Mouse (Mus musculus) midbrain, embryonic 15.5 days (tissue): ENCODE data around the gene Asic4. TPM values are rescaled to one million over a fixed set of nuclear protein-coding genes. Genes with fewer than 3 reads are reported as not detected.
A peak's percentile ranks its signal among the peaks of the same experiment; 100 is the strongest.

ENCODE experiments used
- ATAC-seq: fragments of 200-750 bp; cut with Nextera tagmentation; replicated peaks from 2 replicates; pipeline ENCODE4 v1.8.0; 2017; ENCODE audit warnings: moderate TSS enrichment
- H3K27ac ChIP-seq: fragments of 300-500 bp; sonication (generic); 2 replicates; pipeline ENCODE4 v1.5.1; 2015; ENCODE audit warnings: mild to moderate bottlenecking, inconsistent platforms
- H3K27me3 ChIP-seq: fragments of 300-500 bp; sonication (generic); replicated peaks from 2 replicates; pipeline ENCODE4 v1.6.1; 2015; ENCODE audit warnings: inconsistent platforms
- H3K36me3 ChIP-seq: fragments of 300-500 bp; sonication (generic); replicated peaks from 2 replicates; pipeline ENCODE4 v1.6.1; 2015; ENCODE audit warnings: inconsistent platforms
- H3K4me1 ChIP-seq: fragments of 300-500 bp; sonication (generic); 2 replicates; pipeline ENCODE4 v1.6.1; 2015; ENCODE audit warnings: inconsistent platforms
- H3K4me2 ChIP-seq: fragments of 300-500 bp; sonication (generic); 2 replicates; pipeline ENCODE4 v1.6.1; 2015; ENCODE audit warnings: inconsistent platforms, mild to moderate bottlenecking, moderate library complexity
- H3K4me3 ChIP-seq: fragments of 300-500 bp; sonication (generic); 2 replicates; pipeline ENCODE4 v1.5.1; 2015; ENCODE audit warnings: mild to moderate bottlenecking, inconsistent platforms
- H3K9ac ChIP-seq: fragments of 300-500 bp; sonication (generic); 2 replicates; pipeline ENCODE4 v1.6.1; 2015; ENCODE audit warnings: mild to moderate bottlenecking, inconsistent platforms
- H3K9me3 ChIP-seq: fragments of 300-500 bp; sonication (generic); 2 replicates; pipeline ENCODE4 v1.6.1; 2016; ENCODE audit warnings: inconsistent platforms
- WGBS: fragments of 180-500 bp; shearing (Covaris S2); methylation state at CpG from one replicate; pipeline ENCODE4 v1.1.7; 2015; ENCODE audit warnings: mixed read lengths; 5-methylcytosine and 5-hydroxymethylcytosine counted together
- polyA plus RNA-seq: library from polyadenylated mRNA; unstranded; fragments of >200 nt; fragmentation: Nextera tagmentation; extraction: Ambion mirVana; gene quantifications from 2 replicates; pipeline ENCODE4 v1.2.1, GENCODE M21; 2015

Asic4 gene
- polyA plus RNA-seq, 1 experiment from 2014 or later = 73.2 TPM

DNA sequence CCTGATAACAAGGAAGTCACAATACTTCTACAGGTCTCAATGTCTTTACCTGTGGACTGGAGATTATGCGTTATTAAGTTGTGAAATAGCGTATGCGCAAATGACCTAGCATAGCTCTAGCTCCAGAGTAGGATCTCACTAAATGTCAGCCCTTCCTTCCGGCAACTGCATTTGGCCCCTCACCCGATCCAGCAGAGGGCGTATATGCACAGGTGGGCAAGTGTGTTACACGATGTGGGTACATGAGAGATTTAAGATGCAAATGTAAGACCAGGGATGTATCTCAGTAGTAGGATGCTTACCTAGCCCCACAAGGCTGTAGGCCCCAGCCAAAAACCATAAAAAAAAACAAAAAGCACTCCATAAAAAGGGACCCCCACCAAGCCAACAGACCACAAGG, 49.2 kb downstream of the Asic4 start:
- Histone ChIP-seq H3K27me3 (0 out of 2 replicates have a peak, but pooled peaks cover 7% of the 10 kb centered on the region), H3K4me2 (no peak overlapping the region), H3K9ac (no peak overlapping the region), H3K9me3 (no peaks in the 10 kb centered on the region), H3K27ac (no peak overlapping the region), H3K4me1 (peaks cover 11% of the 10 kb centered on the region), H3K36me3 (peaks cover 7% of the 10 kb centered on the region; the same call in 1 of the 2 replicates), H3K4me3 (no peak overlapping the region)
- WGBS = 88% methylated on average over 7 of the region's 7 CpGs
- no peak for ATAC-seq

DNA sequence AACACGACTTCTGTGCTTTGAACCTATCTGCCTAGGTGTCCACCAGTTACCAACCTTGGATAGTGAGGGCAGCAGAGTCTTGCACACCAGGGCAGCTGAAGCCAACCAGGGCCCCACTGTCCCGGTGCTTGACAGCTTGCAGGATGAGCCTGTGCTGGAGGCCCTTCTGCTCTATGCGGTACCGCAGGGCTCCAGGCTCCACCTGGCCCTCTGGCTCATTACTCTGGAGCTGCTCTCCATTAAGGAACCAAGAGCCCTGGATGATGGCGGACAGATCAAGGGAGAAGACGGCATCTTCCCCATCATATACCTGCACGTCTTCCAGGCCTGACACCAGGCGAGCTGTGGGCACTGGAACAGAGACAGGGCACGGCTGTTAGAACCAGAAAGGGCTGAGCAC, 51.7 kb downstream of the Asic4 start:
- no peak for ATAC-seq
- H3K4me1 ChIP-seq = peaks cover 22% of the 10 kb centered on the region
- 97% methylated on average over 9 of the region's 9 CpGs for WGBS

DNA sequence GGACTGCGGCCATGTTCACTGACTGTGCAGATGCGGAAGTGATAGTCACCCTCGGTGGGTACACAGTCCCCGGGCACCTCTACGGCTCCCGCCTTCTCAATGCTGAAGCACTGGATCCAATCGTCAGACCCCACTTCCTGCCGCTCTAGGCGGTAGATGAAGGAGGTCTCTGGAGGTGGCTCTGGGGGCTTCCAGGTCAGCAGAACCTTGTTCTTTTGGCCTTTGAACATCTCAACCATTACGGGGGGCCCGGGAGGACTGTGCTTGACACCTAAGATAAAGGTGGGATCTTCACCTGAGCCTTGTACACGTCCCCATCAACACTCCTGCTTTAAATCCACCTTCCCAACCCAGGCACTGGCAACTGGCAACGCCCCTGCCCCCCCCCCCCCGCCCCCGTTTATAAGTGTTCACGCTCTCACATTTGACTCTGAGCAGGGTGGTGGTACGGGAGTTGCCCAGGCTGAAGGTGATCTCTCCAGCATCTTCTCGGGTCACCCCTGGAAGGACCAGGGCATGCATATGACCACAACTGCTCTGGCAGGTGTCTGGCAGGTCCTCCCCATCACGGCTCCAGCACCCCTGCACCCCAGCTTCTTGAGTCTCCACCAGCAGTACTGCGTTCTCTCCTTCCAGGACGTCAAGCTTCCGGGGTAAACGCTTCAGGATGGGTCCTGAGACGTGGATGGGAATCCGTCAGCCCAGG, 52.9 kb downstream of the Asic4 start:
- no peak overlapping the region for H3K9ac ChIP-seq
- peaks cover 7% of the 10 kb centered on the region; the same call in 1 of the 2 replicates for H3K36me3 ChIP-seq
- H3K4me1 ChIP-seq = peaks cover 25% of the 10 kb centered on the region
- H3K9me3 ChIP-seq = no peaks in the 10 kb centered on the region
- no peak for ATAC-seq
- H3K4me2 ChIP-seq = no peak overlapping the region
- no peak overlapping the region for H3K27ac ChIP-seq
- 88% methylated on average over 25 of the region's 25 CpGs for WGBS
- H3K4me3 ChIP-seq = no peak overlapping the region
- H3K27me3 ChIP-seq = 0 out of 2 replicates have a peak, but pooled peaks cover 7% of the 10 kb centered on the region

More for the DNA sequence above, 51.7 kb downstream of the Asic4 start:
- Histone ChIP-seq H3K9ac (no peak overlapping the region), H3K36me3 (peaks cover 7% of the 10 kb centered on the region; the same call in 1 of the 2 replicates), H3K27ac (no peak overlapping the region), H3K4me2 (no peak overlapping the region), H3K9me3 (no peaks in the 10 kb centered on the region), H3K4me3 (no peak overlapping the region), H3K27me3 (0 out of 2 replicates have a peak, but pooled peaks cover 7% of the 10 kb centered on the region)

DNA sequence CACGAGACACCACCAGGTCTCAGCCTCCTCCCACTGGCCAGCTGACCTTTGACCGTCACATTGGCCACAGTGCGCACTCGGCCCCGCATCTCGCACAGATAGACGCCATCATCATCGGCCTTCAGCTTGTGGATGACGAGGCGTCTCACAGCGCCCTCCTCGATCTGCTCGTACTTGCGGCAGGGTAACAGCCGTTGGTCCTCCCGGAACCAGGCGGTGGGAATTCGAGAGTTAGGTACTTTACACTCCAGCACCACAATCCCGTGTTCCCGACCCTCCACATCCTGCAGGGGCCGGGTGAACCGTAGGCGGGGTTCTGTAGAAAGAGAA, 53.4 kb downstream of the Asic4 start:
- H3K27me3 ChIP-seq = 0 out of 2 replicates have a peak, but pooled peaks cover 7% of the 10 kb centered on the region
- peaks cover 25% of the 10 kb centered on the region for H3K4me1 ChIP-seq
- H3K4me2 ChIP-seq = no peak overlapping the region
- WGBS = 74% methylated on average over 23 of the region's 23 CpGs
- H3K36me3 ChIP-seq = peaks cover 7% of the 10 kb centered on the region; the same call in 1 of the 2 replicates
- H3K9ac ChIP-seq = no peak overlapping the region
- no peaks in the 10 kb centered on the region for H3K9me3 ChIP-seq
- H3K27ac ChIP-seq = no peak overlapping the region
- no peak overlapping the region for H3K4me3 ChIP-seq
- ATAC-seq = no peak

DNA sequence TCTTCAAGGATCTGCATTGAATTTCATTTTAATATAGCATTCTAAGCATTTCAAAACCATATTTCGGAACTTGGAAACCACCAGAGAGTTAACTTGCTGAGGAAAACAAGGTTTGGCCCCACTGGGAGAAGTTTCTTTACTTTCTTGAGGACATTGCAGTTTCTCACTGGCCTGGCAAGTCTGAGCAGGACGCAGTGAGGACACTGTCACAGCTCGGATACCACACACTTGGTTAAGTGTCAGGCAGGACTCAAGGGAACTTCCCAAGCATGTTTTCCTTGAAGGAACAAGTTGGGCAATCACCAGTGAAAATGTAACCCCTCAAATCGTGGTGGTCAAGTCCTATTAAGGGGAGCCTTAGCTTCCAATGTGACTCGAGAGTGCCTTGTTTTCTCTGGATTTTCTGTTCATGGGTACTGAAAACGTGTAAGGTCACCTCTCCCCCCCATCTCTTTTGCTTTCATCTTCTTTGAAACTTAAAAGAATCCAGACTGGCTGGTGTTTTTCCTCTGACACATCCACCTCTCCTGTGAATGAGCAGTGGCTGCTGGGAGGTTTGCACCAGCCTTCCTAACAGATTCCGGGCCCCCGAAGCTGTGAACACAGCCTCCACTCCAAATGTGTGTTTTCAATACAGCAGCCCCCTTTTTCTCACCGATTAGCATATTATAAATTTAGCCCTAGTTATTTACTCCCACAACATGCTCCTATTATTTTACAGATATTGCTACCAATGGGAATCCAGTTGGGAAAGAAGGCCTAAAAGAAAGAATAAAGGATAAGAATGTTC, 54.2 kb downstream of the Asic4 start:
- WGBS = 62% methylated on average over 9 of the region's 9 CpGs
- no peak for ATAC-seq
- no peaks in the 10 kb centered on the region for H3K9me3 ChIP-seq
- H3K4me2 ChIP-seq = peak overlapping the region; percentile 94
- peaks cover 10% of the 10 kb centered on the region; the same call in 1 of the 2 replicates for H3K27me3 ChIP-seq
- H3K27ac ChIP-seq = peak overlapping the region; percentile 93
- peaks cover 25% of the 10 kb centered on the region for H3K4me1 ChIP-seq
- H3K36me3 ChIP-seq = peaks cover 7% of the 10 kb centered on the region; the same call in 1 of the 2 replicates
- peak overlapping the region; percentile 85 for H3K9ac ChIP-seq
- peak overlapping the region; percentile 57 for H3K4me3 ChIP-seq

DNA sequence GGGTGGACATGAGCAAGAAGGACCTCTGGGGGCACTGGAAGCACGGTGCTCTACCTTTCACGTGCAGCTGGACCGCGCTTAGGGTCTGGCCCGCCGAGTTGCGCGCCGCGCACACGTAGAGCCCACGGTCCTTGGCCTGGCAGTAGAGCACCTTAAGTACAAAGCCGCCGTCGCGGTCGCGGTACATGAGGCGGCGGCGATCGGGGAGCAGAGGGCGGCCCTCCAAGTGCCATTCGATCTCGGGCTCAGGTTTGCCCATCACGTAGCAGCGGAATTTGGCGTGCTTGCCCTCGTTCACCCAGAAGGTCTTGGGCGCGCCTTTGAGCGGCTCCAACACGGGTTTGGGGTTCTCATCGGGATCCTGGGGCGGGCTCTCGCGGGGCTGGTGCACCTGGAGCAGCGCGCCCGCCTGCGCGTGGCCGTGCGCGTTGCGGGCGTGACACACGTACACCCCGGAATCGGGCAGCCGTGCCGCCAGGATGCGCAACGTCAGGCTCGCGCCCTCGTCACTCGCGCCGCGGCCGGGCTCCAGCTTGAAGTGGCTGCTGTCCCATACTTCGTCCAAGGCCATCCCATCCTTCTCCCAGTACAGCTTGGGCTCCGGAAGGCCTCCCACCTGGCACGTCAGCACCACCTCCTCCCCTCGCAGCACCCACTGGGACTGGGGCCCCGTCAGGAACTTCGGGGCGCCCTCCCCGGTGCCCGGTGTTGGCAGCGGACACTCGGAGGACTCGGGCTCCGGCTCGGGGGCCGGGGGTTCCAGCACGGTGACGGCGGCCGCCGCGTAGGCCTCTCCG, 55.1 kb downstream of the Asic4 start:
- peak; percentile 90 for ATAC-seq
- WGBS = under 1% methylated on average over 83 of the region's 84 CpGs

DNA sequence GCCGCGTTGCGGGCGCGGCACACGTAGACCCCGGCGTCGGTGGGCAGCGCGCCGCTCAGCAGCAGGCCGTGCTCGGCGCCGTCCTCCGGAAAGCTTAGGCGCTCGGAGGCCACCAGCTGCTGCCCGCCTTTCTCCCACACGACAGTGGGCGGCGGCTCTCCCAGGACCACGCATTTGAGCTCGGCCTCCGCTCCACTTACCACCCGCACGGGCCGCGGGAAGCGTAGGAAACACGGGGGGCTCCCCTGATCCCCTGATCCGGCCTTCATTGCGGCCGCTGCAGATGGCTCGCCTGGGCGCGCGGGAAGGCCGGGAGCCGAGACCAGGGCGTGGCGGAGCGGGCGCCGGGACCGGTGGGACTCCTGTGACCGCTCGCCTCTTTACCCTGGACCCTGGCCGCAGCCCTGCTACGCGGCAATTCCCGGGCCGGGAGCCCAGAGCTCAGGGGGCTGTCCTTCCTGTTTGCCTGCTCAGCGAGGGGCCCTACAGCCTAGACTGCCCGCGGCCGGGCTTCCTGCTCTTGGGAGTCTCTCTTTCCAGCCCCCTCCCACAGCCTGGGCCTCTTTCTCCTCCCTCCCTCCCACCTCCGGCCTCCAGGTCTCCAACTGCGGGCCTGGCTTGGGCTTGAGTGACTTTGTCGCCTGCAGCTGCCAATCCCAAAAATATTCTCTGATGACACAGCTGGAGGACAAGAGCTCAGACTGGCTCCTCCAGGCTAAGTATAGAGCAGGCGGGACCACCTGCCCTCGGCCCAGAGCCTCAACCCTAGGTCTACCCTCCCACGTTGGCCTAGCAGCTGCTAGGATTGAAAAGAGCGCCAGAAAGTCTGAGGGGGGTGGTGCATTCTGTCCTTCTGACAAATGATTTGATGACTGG, 56.0 kb downstream of the Asic4 start, which contains the start of gene Obsl1:
TSS of gene Obsl1 (minus strand) at position 497 of the 876 bp plus-strand sequence.
- H3K27me3 ChIP-seq = peaks cover 12% of the 10 kb centered on the region; the same call in 1 of the 2 replicates
- under 1% methylated on average over 62 of the region's 65 CpGs for WGBS
- H3K9ac ChIP-seq = peak within 1 kb of the TSS; percentile 85
- H3K4me1 ChIP-seq = peaks cover 25% of the 10 kb centered on the region
- no peaks in the 10 kb centered on the region for H3K9me3 ChIP-seq
- H3K36me3 ChIP-seq = no peaks in the 10 kb centered on the region; the same call in 1 of the 2 replicates
- peak; percentile 72 for ATAC-seq
- peak within 1 kb of the TSS; percentile 93 for H3K27ac ChIP-seq
- peak within 1 kb of the TSS; percentile 57 for H3K4me3 ChIP-seq
- peak within 1 kb of the TSS; percentile 94 for H3K4me2 ChIP-seq

More for the DNA sequence above, 55.1 kb downstream of the Asic4 start:
- Histone ChIP-seq H3K9ac (peak overlapping the region; percentile 85), H3K4me1 (peaks cover 25% of the 10 kb centered on the region), H3K27me3 (peaks cover 12% of the 10 kb centered on the region; the same call in 1 of the 2 replicates), H3K27ac (peak overlapping the region; percentile 93), H3K36me3 (peaks cover 2% of the 10 kb centered on the region; the same call in 1 of the 2 replicates), H3K9me3 (no peaks in the 10 kb centered on the region), H3K4me3 (peak overlapping the region; percentile 57), H3K4me2 (peak overlapping the region; percentile 94)

DNA sequence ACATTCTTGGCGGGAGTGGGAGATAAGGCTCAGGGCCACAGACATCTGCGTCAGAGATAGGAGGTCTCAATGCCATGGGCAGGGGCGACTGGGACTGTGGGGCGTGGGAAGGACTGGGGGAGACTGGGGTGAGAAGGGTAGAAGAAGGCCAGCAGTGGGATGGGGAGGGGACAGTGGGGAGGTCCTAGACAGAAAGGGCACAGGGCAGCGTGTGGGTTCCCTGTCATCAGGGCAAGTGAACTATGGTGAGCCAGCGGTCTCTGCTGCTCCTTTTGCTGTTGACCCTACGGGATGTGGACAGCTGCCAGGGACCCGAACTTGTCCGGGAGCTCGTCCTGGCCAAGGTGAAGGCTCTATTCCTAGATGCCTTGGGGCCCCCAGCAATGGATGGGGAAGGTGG, 56.8 kb downstream of the Asic4 start, which contains the start of gene Inha:
TSS of gene Inha (plus strand) at position 72 of the 400 bp plus-strand sequence.
- Histone ChIP-seq H3K9ac (peak within 1 kb of the TSS; percentile 85), H3K9me3 (no peaks in the 10 kb centered on the region), H3K4me2 (peak within 1 kb of the TSS; percentile 94), H3K4me1 (peaks cover 25% of the 10 kb centered on the region), H3K27me3 (peaks cover 12% of the 10 kb centered on the region; the same call in 1 of the 2 replicates), H3K4me3 (peak within 1 kb of the TSS; percentile 57), H3K27ac (peak within 1 kb of the TSS; percentile 93), H3K36me3 (no peaks in the 10 kb centered on the region)
- WGBS = 76% methylated on average over 10 of the region's 10 CpGs
- no peak for ATAC-seq

DNA sequence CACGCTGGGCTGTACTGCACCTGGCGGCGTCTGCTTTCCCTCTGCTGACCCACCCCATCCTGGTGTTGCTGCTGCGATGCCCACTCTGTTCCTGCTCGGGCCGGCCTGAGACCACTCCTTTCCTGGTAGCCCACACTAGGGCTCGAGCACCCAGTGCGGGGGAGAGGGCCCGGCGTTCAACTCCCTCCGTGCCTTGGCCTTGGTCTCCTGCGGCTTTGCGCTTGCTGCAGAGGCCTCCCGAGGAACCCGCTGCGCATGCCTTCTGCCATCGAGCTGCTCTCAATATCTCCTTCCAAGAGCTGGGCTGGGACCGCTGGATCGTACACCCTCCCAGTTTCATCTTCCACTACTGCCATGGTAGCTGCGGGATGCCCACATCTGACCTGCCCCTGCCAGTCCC, 59.4 kb downstream of the Asic4 start:
- Histone ChIP-seq H3K9ac (no peak overlapping the region), H3K9me3 (no peaks in the 10 kb centered on the region), H3K4me2 (no peak overlapping the region), H3K27ac (no peak overlapping the region), H3K4me1 (peaks cover 16% of the 10 kb centered on the region), H3K4me3 (no peak overlapping the region), H3K36me3 (no peaks in the 10 kb centered on the region), H3K27me3 (peaks cover 5% of the 10 kb centered on the region; the same call in 1 of the 2 replicates)
- 49% methylated on average over 20 of the region's 20 CpGs for WGBS
- no peak for ATAC-seq

DNA sequence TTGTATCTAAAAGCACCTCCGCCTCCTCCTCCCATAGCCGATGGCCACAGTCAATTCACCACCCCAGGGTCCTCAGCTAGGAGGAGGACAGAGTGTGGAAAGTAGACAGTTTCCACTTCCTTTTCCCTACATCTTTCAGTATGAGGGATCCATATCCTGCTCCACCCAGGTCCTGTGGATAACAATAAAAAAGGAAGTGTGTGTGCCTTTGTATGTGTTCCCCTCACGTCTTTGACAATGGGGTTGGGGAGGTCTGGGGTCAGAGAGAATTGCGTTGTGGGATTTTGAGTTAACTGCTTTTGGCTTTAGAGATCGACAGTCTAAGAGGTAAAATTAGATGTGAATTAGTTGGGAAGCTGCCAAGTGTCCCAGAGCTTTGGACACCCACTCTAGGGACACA, 59.9 kb downstream of the Asic4 start:
- peaks cover 5% of the 10 kb centered on the region; the same call in 1 of the 2 replicates for H3K27me3 ChIP-seq
- H3K4me2 ChIP-seq = no peak overlapping the region
- no peak overlapping the region for H3K9ac ChIP-seq
- no peak for ATAC-seq
- H3K4me1 ChIP-seq = peaks cover 11% of the 10 kb centered on the region
- 78% methylated on average over 5 of the region's 5 CpGs for WGBS
- H3K4me3 ChIP-seq = no peak overlapping the region
- H3K9me3 ChIP-seq = no peaks in the 10 kb centered on the region
- no peak overlapping the region for H3K27ac ChIP-seq
- H3K36me3 ChIP-seq = no peaks in the 10 kb centered on the region
